Mouse (Mus musculus) retina, postnatal 1 day (tissue): ENCODE results near the gene Olfr376.

ENCODE experiments used
- DNase-seq: peaks from one replicate; pipeline ENCODE4 v3.0.0-alpha.2; 2012

Olfr376 gene

DNA sequence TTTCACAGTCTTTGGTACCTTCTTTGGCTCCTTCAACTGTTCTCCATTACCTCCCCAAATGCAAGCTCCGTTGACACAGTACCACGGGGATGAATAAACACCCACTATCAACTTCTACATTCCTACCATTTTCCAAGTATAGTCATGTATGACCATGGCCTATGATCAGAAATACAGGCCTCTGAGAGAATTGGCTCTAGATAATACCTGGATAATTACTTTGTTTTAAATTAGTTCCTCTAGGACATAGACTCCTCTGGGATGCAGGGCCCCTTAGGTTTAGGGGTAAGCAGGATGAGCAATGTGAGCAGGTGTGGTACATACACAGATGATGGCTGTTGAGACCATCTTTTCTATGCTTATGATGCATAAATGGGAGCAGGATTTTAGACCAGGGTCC lies at the start of gene Olfr376:
Gene Olfr376 (plus strand): TSS at position 301 of the 400 bp plus-strand sequence.
- no peak for DNase-seq

DNA sequence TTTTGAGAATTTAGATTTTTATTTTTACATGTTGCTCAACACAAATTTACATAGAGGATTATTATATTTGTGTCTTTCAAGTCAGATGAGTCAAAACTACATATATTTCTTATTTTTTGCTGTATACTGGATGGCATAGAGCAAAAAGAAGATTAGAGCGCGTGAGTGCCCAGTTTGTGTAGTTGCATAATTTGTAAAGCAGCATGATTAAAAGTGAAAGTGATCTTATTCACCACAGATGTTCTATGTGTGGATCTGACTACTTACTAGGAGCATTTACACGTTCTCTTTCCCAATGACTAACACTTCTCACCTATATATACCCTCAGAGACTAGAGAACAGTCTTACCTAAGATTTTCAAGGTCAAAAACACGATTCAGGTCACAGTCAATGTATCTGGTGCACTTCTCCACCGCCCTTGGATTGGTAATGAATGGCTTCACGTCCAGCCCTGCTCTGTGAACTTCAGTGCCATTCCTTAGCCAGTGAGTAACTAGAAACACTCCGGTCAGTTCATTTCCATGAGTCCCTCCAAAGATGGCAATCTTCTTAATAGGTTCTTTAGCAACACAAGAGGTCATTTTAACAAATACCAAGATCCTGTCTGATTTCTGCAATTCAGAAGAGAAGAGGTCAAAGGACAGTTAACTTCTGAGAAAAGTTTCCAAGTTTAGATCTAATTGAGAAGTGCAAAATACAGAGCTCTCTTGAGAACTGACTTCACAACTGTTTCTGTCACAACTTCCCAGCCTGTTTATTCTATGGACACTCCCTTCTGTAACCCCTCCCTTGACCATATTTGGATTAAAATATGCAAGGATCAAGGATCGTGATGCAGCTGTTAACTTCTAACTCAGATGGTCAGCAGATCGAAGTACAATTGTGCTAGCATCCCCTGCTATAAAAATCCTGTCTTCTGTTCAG lies 46.9 kb upstream of the Olfr376 start:
- DNase-seq = no peak

DNA sequence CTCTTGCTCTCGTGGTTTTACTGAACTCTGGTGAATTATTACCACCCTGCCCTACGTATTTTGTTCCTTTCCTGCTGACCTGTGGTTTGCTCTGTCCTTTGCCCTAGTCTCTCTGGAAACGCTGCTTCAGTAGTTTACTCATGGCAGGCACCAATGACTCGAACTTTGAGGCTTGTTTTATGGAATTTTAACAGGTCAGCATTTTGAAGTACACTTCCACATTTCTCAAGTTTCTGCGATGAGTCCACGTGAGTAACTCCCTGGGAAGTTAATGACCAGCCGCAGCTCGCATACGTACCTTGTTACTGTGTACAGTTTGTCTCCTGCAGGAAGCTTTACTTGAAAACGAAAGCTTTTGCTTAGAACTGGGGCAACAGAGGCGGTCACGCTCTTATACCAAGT lies 44.6 kb upstream of the Olfr376 start:
- DNase-seq = no peak

DNA sequence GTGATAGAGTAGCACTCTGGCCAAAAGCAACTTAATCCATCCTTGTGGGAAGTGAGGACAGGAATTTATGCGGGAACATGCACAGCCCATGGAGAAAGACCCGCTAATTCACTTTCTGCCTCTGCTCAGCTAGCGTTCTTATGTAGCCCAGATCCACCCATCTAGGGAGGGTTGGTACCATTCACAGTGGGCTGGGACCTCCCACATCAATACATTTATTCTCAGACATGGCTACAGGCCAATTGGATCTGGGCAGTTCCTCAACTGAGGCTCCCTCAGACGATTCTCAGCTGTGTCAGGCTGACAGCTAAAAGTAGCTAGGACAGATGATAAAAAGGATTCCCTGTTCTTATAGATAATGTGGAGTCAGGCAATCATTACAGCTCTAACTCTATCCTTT lies 43.7 kb upstream of the Olfr376 start:
- no peak for DNase-seq

DNA sequence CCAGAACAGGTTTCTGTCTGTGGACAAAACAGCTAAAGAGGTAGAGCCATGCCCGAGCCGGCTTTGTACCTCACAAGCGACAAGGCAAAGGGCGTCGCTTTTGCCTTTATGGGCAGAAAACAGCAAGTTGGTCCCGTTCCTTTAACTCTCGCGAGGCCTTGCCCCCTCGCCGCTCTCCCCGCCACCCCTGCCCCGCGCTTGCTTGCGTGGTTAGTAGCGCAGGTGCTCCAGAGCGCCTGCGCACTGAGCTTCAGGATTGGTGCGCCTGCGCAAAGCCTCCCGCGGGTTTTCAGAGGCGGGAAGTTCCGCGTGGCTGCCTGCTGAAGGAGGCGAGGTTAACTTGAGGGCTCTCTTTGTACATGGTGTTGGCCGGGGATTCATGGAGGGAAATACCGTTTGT lies 41.6 kb upstream of the Olfr376 start, which contains the start of the genes Aspa, Gm49340 and Spata22:
Gene Aspa (minus strand): TSS at position 155 of the 400 bp plus-strand sequence.
Gene Gm49340 (plus strand): TSS at position 300 of the 400 bp plus-strand sequence.
Gene Spata22 (plus strand): TSS at position 300 of the 400 bp plus-strand sequence.
- no peak for DNase-seq

DNA sequence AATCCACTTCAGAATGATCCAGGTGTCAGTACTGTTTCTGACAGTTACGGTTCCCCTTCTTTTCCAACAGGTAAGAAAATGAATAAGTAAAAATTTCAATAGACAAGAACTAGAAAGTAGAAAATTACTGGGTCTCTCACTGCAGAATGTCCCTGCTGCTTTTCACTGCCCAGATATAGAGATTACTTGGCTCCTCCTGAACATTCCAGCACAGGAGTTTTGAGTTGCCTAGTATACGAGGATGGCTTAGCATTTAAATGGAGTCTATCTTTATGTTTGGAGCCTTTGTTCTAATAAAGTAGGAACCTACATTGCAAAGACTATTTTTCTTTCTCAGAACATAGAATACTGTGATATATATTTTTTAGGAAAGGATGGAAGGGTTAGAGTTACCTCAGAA lies 37.7 kb upstream of the Olfr376 start:
- DNase-seq = no peak

DNA sequence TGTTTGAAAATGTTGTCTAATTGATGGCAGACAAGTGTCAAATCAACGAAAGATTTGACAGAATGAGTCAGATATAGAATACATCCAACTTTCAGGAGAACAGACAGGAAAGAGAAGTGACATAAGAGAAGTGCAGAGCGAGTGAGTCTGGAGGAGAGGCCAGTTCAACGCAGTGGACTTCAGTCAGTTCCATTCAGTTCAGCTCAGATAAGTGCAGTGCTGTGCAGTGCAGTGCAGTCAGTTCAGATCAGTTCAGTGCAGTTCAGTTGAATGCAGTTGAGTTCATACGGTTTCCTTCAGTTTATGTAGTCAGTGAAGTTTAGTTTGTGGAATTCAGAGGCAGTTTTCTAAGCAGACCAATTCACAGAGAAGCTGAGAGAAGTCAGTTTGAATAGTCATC lies 34.1 kb upstream of the Olfr376 start:
- DNase-seq = no peak

DNA sequence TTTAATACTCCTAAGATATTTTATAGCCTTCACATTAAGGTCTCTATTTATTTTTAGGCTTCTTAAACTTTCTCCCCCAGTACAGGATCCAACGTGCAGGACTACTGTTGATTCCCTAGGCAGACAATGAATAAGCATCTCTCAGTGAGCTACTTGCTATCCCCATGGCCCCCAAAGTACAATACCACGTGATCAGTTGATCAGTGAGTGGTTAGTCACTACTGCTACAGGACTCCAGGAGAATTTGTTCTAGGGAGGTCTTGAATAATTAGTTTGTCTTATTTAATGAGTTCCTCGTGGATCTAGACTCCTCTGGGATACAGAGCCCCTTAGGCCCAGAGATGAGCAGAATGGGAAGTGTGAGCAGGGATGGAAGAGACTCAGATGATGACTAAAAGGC lies 20.6 kb upstream of the Olfr376 start, which contains the start of gene Olfr20:
Gene Olfr20 (plus strand): TSS at position 301 of the 400 bp plus-strand sequence.
- DNase-seq = no peak

DNA sequence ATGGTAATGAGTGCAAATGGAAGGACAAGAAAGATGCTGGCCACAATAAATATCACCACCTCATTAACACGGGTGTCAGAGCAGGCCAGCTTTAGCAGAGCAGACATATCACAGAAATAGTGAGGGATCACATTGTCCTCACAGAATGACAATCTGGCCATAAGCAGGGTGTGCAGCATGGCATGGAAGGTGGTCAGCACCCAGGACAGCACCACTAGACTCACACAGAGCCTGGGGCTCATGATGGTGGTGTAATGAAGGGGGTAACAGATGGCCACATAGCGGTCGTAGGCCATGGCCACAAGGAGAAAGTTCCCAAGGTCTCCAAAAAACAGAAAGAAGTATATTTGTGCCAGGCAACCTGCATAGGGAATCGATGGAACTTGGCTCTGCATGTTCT lies 24.3 kb downstream of the Olfr376 start:
- DNase-seq = no peak

DNA sequence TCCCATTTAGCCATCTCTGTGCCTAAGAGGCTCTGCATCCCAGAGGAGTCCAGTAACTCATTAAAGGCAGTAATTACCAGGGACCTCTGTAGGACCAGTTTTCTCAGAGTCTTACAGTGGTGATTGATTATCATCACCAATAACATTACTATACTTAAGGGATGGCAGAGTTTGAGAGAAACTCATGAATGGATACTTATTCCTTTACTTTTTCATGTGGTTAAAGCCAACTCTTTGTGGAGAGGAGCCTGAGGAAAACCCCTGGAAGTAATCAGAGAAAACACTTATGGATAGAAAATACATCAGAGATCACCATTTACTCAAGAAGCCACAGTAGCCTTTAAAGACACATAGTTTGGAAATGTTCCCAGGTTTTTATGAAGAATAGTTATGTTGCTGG lies 28.5 kb downstream of the Olfr376 start, which contains the start of gene Olfr1:
Gene Olfr1 (minus strand): TSS at position 101 of the 400 bp plus-strand sequence.
- no peak for DNase-seq
